Mouse (Mus musculus) kidney, adult 2 months (tissue): ENCODE data around the gene Iqcj.

Experiments used
- CTCF ChIP-seq: fragments of 200-500 bp; conservative IDR thresholded peaks from 2 replicates; pipeline ENCODE4 v1.5.1; 2011; ENCODE audit warnings: low read depth, mild to moderate bottlenecking, control low read depth, low read length, moderate library complexity, mixed read lengths; ENCODE audit not compliant: insufficient read depth, insufficient read length
- POLR2A ChIP-seq: fragments of 200-500 bp; IDR thresholded peaks from one replicate; pipeline ENCODE4 v1.6.1; 2011; ENCODE audit warnings: low read depth, low read length, control low read depth

- TF ChIP-seq CTCF (no peak), POLR2A (no peak)
Measured at GRCm38 (mm10) chr3:67861524-67861923, 30.5 kb upstream of the Iqcj start.
